Mouse (Mus musculus) gastrocnemius, postnatal 36 days (tissue): ENCODE measurements at regions not wholly inside any gene's neighbourhood (a gene's known extent, or its start where the extent isn't known, plus 50 kb on each side); places are given as distances from the start of the nearest gene placed in this dataset.
"Not testable (repeated sequence)": the region's sequence is repeated elsewhere in the genome, so short reads cannot be mapped to it uniquely, and the experiment has no call there.

ENCODE experiments used
- DNase-seq, 2 experiments: peaks; one replicate each; pipeline ENCODE4 v3.0.0; 2022
- intact Hi-C: fragments of 180-260 bp; cut with DNase I; formaldehyde crosslinking; loops from one replicate; pipeline ENCODE4 v1.15.1; 2025

DNA sequence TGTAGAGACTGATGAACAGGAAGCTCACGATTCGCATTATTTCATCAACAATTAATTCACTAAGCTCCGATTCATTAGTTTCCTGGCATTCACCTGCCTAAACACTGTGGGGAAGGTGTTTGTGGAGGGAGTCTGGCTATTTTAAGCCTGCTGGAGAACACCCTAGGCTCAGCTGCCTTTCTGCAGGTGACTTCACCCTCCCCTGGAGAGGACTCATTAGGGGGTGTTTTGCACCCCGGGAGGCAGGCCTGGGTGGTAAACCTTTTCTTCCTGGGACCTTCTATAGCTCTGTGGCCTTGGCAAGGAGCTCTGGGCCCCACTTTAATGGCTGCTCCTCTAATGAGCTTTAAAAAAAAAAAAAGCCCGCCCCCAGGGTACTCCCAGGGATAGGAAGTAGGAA is 55.4 kb upstream of the Bnc1 start:
- intact Hi-C loops, result no loop called here

GRCm38 (mm10) chr7:82053411-82053810 is 61.3 kb upstream of the Bnc1 start:
- no peak for DNase-seq
- intact Hi-C loops, result no loop called here

More for the DNA sequence above, 55.4 kb upstream of the Bnc1 start:
- DNase-seq, result no peak

- intact Hi-C loops, result no loop called here
- no peak for DNase-seq
Observed at GRCm38 (mm10) chr7:82056551-82057230, 64.6 kb upstream of the Bnc1 start.

DNA sequence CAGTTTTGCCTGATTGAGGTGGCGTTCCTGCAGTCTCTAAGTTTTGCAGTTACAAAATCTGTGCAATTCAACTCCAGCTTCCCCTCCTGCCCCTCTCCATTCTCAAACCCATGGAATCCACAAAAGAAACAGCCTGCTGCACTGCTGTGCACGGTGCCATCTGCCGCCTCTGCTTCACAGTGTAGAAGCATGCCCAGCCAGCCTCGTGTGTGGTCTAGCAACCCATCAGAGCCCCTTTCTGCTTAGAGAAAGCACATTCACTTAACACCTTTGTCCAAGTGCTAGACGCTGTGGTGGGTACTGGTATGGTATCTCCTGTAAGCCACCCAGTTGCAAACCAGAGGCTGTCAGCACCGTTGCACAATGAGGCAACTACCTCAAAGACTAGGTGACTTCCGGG is 71.3 kb upstream of the Bnc1 start:
- intact Hi-C loops, result no loop called here
- DNase-seq, result no peak

DNA sequence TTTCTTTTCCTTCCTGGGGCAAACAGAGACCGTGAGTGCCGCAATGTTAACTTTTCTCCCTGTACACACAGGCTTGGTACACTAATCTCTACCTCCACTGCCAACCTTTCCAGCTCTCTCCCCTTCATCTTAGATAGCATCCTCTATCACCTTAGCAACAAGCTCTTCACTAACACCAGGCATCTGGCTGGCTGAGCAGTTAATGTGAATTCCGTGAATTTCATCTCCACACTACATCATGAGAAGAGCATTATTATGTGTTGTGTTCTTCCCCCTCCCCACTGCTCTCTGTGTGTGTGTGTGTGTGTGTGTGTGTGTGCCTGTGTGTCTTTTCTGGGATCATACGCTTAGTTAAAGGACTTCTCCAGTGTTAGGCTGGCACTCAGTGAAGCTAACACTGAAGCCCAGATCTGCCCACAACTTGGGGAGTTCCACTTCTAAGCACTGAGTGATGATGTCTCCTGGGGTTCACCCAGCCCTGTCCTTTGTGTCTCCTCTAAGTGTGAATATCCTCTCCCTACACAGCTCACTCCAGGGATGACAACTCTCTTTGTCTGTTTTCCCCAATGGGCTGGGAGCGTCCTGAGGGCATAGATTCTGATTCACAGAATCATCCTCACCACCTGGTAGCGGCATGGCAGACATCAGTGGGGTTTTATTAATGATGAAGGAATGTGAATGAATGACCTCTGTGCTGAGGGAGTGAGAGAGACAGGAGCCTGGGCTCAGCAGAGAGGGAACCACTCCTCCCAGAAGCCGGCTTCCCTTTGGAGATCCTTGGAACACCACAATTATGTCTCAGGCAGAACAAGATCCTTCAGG is 77.7 kb upstream of the Bnc1 start:
- intact Hi-C loops, result no loop called here
- no peak for DNase-seq

- intact Hi-C loops, result no loop called here
- no peak for DNase-seq
Observed at GRCm38 (mm10) chr7:82070946-82071727, 79.0 kb upstream of the Bnc1 start.

GRCm38 (mm10) chr7:82075359-82075758 is 83.3 kb upstream of the Bnc1 start:
- intact Hi-C loops, result no loop called here

DNA sequence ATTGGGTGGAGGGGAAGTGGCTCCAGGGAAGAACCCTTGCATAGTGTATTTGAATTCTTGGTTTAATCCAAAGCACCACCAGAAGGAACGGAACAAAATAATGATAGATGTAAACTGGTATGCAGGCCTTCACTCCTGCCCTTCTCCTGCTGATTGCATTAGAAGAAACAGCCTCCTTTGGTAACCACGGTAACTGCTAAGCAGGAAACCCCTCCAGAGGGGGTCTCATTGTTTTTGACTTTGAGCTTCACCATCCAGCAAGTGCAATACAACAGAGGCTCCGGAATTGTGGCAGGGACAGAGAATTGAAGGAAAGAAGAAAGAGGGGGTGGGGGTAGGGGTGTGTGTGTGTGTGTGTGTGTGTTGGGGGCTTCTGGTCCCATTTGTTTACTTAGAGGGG is 89.8 kb upstream of the Bnc1 start:
- no peak for DNase-seq
- intact Hi-C loops, result no loop called here

More at GRCm38 (mm10) chr7:82075359-82075758, 83.3 kb upstream of the Bnc1 start:
- no peak for DNase-seq

DNA sequence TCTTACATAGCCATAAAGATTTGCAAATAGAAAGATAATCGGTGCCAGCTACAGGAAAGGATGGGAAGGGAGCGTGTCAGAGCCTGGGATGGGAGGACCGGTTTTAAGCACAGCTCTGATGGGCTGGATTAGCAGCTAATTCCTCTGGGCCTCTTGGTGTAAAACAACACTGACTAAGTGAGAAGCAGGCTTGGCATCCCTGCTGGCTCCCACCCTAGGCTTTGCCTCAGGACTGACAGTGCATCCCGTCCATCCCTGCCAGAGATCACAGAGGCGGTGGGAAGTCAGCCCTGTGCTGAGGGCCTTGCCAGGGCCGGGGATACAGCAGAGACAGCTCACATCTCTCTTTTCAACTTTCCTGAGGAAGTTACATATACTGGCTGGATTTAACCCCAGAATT is 90.8 kb upstream of the Sh3gl3 start:
- peak in 1 of 2 experiments; percentile 16 for DNase-seq
- intact Hi-C loops, result no loop called here

DNA sequence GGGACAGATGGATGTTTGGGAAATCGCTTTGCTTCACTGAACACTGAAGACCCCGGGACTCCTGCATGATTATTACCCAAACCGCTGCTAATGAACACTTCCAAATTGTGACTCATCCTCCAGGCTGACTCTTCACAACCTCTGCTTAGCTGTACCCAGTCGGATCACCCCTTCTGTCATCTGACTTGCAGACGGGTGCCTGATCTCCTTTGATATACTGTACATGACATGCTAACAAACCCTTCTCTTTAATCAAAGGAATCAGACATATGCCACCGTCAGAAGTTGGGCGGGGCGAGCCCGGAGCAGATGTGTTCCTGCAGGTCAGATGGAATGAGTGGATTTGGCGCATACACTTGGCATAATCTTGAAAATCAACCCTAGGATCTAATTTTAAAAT is 89.2 kb upstream of the Sh3gl3 start:
- intact Hi-C loops, result no loop called here
- DNase-seq, result no peak

DNA sequence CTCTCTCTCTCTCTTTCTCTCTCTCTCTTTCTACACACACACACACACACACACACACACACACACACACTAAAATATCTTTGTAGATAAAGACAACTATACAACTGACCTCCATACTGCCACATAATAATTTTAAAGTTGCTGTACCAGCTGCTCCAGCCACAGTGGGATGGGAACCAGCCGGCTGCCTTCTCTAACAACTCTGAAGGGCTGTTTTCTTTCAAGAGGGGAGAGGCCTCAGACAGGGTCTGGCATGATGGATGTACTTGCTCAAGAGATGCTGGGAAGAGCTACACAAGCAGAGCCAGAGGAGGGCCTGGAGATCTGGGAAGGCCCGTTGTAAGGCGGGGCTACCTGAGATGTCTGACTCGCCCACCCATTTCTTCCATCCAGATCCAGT is 88.4 kb upstream of the Sh3gl3 start:
- intact Hi-C loops, result no loop called here
- DNase-seq, result no peak

GRCm38 (mm10) chr7:82098136-82098535 is 75.5 kb upstream of the Sh3gl3 start:
- DNase-seq, result no peak
- intact Hi-C loops, result no loop called here

GRCm38 (mm10) chr7:82101314-82101713 is 72.3 kb upstream of the Sh3gl3 start:
- intact Hi-C loops, result no loop called here
- DNase-seq, result no peak

GRCm38 (mm10) chr7:82105631-82106030 is 68.0 kb upstream of the Sh3gl3 start:
- intact Hi-C loops, result no loop called here
- no peak for DNase-seq

- DNase-seq, intact Hi-C loops: not testable (repeated sequence)
Observed at GRCm38 (mm10) chr7:82109141-82109540, 64.5 kb upstream of the Sh3gl3 start.

DNA sequence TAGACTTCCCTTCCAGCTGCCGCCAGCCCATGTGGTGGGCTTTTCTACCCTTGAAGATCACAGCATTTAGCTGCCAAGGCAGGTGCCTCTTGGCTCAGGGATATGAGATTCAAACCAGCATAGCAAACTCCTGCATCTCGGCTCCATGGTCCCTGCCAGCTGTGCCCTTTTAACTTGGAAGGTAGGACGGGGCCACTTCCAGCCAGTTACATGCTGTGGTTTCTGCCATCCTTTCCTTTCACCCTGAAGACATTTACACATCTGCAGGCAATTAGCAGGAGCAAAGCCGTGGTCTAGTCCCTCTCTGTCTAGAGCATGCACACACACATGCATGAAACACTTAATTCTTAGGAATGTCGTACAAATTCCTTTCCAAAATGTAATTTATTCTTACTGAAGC is 64.1 kb upstream of the Sh3gl3 start:
- DNase-seq, result no peak
- intact Hi-C loops, result no loop called here

DNA sequence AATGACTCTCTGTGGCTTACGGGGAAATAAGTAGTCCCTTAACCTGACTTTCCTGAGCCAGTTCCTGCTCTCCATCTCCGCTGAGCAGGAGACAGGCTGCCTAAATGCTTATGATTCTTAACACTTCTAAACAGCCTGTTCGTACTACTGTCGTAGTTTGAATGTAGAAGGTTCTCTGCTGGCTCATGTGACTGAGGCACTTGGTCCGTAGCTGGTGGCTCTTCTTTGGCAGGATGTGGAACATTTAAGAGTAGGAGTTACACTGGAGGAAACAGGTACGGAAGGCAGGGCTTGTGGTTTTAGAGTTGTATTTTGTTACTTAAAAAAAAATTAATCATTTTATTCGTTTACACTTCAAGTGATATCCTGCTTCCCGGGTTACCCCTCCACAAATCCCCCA is 63.7 kb upstream of the Sh3gl3 start:
- no peak for DNase-seq
- intact Hi-C loops, result no loop called here

DNA sequence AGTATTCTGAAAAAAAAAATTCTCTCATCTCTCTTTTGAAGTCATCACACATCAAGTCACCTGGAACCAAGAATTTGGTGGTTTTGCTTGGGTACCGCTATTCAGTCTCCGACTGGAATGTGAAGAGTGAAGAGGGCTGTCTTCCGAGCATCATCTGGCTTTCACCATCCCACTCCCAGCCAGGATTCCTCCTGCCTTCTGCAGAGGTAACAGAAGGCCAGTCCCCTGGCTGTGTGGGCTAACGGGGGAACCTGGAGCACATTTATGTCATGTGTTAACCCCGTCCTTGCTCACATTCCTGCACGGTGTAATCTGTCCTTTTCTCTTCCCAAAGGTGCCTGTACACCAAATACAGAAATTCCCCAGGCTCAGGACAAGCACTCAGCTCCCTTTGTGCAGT is 61.6 kb upstream of the Sh3gl3 start:
- DNase-seq, result no peak
- intact Hi-C loops, result no loop called here

DNA sequence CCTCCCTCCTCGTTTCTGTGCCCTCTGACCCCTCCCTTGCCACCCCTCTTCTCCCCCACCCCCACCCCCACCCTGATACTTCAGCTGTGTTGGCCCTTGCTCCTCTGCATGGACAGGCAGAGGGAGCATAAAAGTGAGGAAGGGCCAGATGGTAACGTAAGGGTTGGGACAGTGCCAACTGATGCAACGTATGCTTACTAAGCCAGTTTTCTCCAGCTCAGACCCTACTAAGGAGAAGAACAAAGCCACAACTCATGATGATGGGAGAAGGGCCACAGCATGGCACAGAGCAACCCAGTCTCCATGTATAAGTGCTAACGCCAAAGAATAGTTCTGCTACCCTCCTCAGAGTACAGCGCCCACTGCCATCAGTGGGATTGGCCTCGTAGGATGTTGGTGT is 58.0 kb upstream of the Sh3gl3 start:
- no peak for DNase-seq
- intact Hi-C loops, result loop anchor here (5.0 kb wide), 1 partner anchor 328 kb away; the partner anchor contains the start of gene 3110040N11Rik

DNA sequence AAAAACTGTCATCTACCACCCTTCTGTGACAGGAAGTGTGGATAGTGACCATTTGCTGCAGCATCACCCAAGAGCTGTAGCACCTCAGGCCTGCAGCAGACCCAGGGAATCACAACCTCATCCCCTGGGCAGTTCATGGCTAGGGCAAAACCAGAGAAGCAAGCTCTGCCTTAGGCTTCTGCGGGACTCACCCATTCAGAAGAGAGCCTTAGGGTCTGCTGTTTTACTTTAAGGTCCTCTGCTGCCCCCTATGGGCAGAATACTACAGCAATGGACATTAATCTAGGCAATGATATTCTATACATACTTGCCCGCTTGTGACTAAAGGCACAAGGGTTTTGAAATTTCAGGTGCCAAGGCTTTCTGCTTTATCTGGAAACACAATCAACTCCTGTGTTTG is 54.4 kb upstream of the Sh3gl3 start:
- peak in 1 of 2 experiments; percentile 59 for DNase-seq

GRCm38 (mm10) chr7:82119866-82120265 is 53.8 kb upstream of the Sh3gl3 start:
- no peak for DNase-seq
- intact Hi-C loops, result loop anchor here (5.0 kb wide), 1 partner anchor 333 kb away; the partner anchor contains the start of gene 3110040N11Rik

More for the DNA sequence above, 54.4 kb upstream of the Sh3gl3 start:
- intact Hi-C loops, result loop anchor here (5.0 kb wide), 1 partner anchor 332 kb away; the partner anchor contains the start of gene 3110040N11Rik
